Mouse (Mus musculus) thymus, postnatal 0 days (tissue): ENCODE data around the gene Cabp2. TPM values are rescaled to one million over a fixed set of nuclear protein-coding genes. Genes with fewer than 3 reads are reported as not detected.

Experiments used
- DNase-seq: peaks from one replicate; pipeline ENCODE4 v3.0.0-alpha.2; 2015; ENCODE audit warnings: low spot score
- polyA plus RNA-seq: library from polyadenylated mRNA; unstranded; fragments of >200 nt; fragmentation: Nextera tagmentation; extraction: Ambion mirVana; gene quantifications from 2 replicates; pipeline ENCODE4 v1.2.1, GENCODE M21; 2015

Cabp2 gene
- polyA plus RNA-seq, 1 experiment from 2014 or later = 0.42 TPM

GRCm38 (mm10) chr19:4080511-4081009 is 818 bp upstream of the Cabp2 start:
- no peak for DNase-seq

GRCm38 (mm10) chr19:4082219-4082965 is 1.0 kb downstream of the Cabp2 start:
- no peak for DNase-seq

GRCm38 (mm10) chr19:4083316-4083715 is 1.9 kb downstream of the Cabp2 start:
- DNase-seq = no peak

GRCm38 (mm10) chr19:4083826-4084225 is 2.4 kb downstream of the Cabp2 start:
- no peak for DNase-seq

- DNase-seq = no peak
These were observed 3.6 kb downstream of the Cabp2 start for GRCm38 (mm10) chr19:4084984-4085383.

DNA sequence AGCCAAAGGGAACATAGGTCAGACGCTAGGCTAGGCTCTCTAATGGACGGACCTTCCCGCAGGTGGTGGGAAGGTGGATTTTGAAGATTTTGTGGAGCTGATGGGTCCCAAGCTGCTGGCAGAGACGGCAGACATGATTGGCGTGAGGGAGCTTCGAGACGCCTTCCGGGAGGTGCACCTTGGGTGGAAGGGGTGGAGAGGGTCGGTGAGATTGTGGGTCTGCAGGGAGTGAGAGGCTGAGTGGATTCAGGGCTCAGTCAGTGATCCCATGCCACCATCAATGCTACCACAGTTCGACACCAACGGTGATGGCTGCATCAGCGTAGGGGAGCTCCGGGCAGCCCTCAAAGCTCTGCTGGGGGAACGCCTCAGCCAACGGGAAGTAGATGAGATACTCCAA is 4.8 kb downstream of the Cabp2 start:
- no peak for DNase-seq

- DNase-seq = no peak
These were observed 5.7 kb downstream of the Cabp2 start for GRCm38 (mm10) chr19:4087090-4087489.

- no peak for DNase-seq
These were observed 6.8 kb downstream of the Cabp2 start for GRCm38 (mm10) chr19:4088146-4088545.

- no peak for DNase-seq
These were observed 7.8 kb downstream of the Cabp2 start for GRCm38 (mm10) chr19:4089128-4089527.

DNA sequence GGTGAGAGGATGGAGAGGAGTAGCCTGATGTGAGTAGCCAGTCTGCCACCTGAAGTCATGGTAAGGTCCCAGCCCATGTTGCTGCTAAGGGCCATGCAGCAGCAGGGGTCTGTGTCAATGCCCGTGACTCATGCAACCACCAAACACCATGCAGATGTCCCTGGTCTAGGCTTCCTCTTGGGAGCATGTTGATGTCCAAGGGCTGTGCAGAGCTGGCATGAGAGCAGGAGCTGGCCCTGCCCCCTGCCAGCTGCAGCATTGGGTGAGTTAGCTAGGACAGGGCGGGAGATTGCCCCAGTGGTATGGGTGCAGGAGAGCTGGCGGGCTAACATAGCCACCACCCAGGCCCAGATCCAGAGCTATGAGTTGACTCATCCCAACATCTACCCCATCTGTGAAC is 9.1 kb downstream of the Cabp2 start:
- no peak for DNase-seq

- DNase-seq = no peak
These were observed 10.0 kb downstream of the Cabp2 start for GRCm38 (mm10) chr19:4091383-4091782.

GRCm38 (mm10) chr19:4092750-4093149 is 11.4 kb downstream of the Cabp2 start:
- DNase-seq = no peak

- DNase-seq = peak; percentile 45
These were observed 12.4 kb downstream of the Cabp2 start for GRCm38 (mm10) chr19:4093772-4094171.

DNA sequence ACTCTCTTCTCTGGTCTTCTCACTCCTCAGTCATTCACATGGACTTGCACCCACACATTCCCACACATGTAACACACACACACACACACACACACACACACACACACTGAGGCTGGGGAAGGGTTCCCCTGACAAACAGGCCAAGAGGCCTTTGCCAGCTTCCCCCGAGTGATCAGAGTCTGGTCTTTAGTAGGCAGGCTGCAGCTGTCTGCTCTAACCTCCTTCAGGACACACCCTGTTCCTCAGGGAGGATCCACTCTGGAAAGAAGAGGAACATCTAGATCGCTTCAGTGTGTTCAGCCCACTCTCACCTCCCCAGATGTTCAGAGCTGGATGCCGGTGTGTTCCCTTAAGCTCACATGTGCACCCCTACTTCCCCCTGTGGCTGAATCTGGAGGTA is 13.0 kb downstream of the Cabp2 start:
- DNase-seq = no peak

DNA sequence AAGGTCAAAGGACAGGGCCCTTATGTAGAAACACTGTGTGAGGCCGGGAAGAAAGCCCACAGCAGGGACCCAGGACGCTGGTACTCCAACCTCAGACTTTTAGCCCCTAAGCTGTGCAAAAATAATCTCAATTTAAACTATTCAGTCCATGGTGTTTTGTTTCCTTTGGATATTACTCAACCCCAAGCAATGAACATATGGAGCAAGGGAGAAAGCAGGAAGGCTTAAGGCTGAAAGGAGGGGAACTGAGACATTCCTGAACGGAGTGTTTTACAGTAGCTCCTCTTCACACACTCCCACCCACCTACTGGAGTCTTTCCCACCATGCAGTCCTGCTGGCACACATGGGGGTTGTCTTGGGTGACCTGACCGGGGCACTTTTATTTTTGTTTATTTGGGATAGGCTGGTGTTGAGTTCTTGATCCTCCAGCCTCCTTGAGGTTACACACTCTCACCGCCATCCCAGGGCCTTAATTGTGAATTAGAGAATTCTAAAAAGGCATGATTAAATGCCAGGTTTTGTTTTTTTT is 13.5 kb downstream of the Cabp2 start:
- DNase-seq = no peak

GRCm38 (mm10) chr19:4095802-4096201 is 14.4 kb downstream of the Cabp2 start:
- DNase-seq = no peak

DNA sequence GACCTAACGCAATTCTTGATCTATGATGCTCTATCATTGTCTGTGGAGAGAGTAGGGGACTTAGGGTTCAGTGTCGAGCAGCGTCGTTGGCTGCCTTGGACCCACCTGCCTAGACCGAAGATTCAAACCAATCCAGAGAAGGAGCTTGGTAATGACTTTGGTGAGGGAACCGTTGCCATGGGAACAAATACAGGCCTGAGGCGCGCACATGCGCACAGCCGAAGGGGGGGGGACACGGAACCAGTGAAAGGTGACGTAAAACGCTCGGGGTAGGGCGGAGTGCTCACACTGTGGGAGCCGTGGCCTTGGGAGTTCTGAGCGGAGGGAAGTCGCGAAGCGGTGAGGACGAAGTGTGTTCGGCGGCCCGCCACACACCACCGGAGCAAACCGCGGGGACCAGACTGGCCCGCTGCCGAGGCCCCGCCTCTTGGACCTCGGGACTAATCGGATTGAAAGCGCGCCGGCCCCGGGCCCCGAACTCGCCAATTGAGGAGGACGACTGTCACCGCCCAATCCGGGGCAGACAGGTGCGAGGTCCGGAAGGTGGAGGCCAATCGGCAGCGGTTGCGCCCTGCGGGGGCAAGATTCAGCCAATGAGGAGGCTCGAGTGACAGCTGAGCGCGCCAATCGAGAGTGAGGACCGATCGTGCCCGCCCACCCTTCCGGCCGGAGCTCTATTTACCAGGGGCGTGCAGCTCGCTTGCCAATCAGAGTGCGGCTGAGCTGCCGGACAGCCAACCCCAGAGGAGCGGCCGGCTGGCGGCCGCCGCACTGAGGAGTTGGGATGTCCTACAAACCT is 15.5 kb downstream of the Cabp2 start, which contains the start of gene Cdk2ap2:
Gene Cdk2ap2 (plus strand): TSS at position 541 of the 799 bp plus-strand sequence.
- DNase-seq = peak; percentile 98

GRCm38 (mm10) chr19:4097441-4097825 is 16.1 kb downstream of the Cabp2 start:
- no peak for DNase-seq

- DNase-seq = no peak
These were observed 17.0 kb downstream of the Cabp2 start for GRCm38 (mm10) chr19:4098426-4098825.

- DNase-seq = peak; percentile 93
These were observed 17.7 kb downstream of the Cabp2 start for GRCm38 (mm10) chr19:4099056-4099455.

- DNase-seq = peak; percentile 62
These were observed 18.7 kb downstream of the Cabp2 start, which contains the start of gene Pitpnm1 for GRCm38 (mm10) chr19:4099837-4100717. Pitpnm1 (plus strand) TSS chr19:4099998.
